Mouse (Mus musculus) lung, adult 2 months (tissue): Measurements from ENCODE around the gene Dvl2. TPM values are rescaled to one million over a fixed set of nuclear protein-coding genes. Genes with fewer than 3 reads are reported as not detected.
A peak's percentile ranks its signal among the peaks of the same experiment; 100 is the strongest.

ENCODE experiments used
- DNase-seq: peaks from one replicate; pipeline ENCODE4 v3.0.0; 2022
- H3K4me1 ChIP-seq: fragments of 200-500 bp; 2 replicates; pipeline ENCODE4 v1.6.1; 2011; ENCODE audit warnings: low read length; ENCODE audit not compliant: control insufficient read depth, insufficient read depth
- H3K4me3 ChIP-seq: fragments of 200-500 bp; replicated peaks from 2 replicates; pipeline ENCODE3; 2011; ENCODE audit warnings: low read depth, mild to moderate bottlenecking, control low read depth, low read length; ENCODE audit errors: extremely low read depth
- CTCF ChIP-seq: fragments of 200-500 bp; IDR thresholded peaks from 2 replicates; pipeline ENCODE4 v1.5.1; 2011; ENCODE audit warnings: mild to moderate bottlenecking, low read length, control low read depth; ENCODE audit not compliant: insufficient read depth
- POLR2A ChIP-seq: fragments of 200-500 bp; IDR thresholded peaks from 2 replicates; pipeline ENCODE4 v1.6.1; 2011; ENCODE audit warnings: low read depth, mild to moderate bottlenecking, control low read depth, low read length, borderline replicate concordance; ENCODE audit errors: extremely low read depth
- WGBS: fragments of 180-500 bp; shearing (Covaris S2); methylation state at CpG from one replicate; pipeline ENCODE4 v1.1.7; 2018; 5-methylcytosine and 5-hydroxymethylcytosine counted together
- polyA plus RNA-seq: library from polyadenylated mRNA; depleted of rRNA; stranded (reverse); fragments of >200 nt; gene quantifications from 2 replicates; pipeline ENCODE4 v1.2.3, GENCODE M21; 2012

Dvl2 gene
- polyA plus RNA-seq, 1 experiment: 20.8 TPM

GRCm38 (mm10) chr11:69991711-69992110 is 8.7 kb upstream of the Dvl2 start:
- Histone ChIP-seq H3K4me3 (peak overlapping the region; percentile 69), H3K4me1 (peaks cover 4% of the 10 kb centered on the region)
- no peak for DNase-seq
- WGBS: under 1% methylated on average over 15 of the region's 15 CpGs
- TF ChIP-seq POLR2A: no peak
- TF ChIP-seq CTCF: no peak

- TF ChIP-seq POLR2A: no peak
- TF ChIP-seq CTCF: no peak
- Histone ChIP-seq H3K4me3 (peak overlapping the region; percentile 51), H3K4me1 (peaks cover 4% of the 10 kb centered on the region)
- no peak for DNase-seq
- WGBS: 48% methylated on average over 10 of the region's 10 CpGs
Measured at GRCm38 (mm10) chr11:69992396-69992795, 8.0 kb upstream of the Dvl2 start.

GRCm38 (mm10) chr11:69992932-69993331 is 7.5 kb upstream of the Dvl2 start:
- TF ChIP-seq CTCF: no peak
- no peak for TF ChIP-seq POLR2A
- Histone ChIP-seq H3K4me3 (no peak overlapping the region), H3K4me1 (peaks cover 4% of the 10 kb centered on the region)
- WGBS: 62% methylated on average over 3 of the region's 3 CpGs
- DNase-seq: no peak

- Histone ChIP-seq H3K4me3 (no peak overlapping the region), H3K4me1 (peaks cover 4% of the 10 kb centered on the region)
- WGBS: 81% methylated on average over 11 of the region's 11 CpGs
- TF ChIP-seq CTCF (no peak), POLR2A (no peak)
- no peak for DNase-seq
Measured at GRCm38 (mm10) chr11:69994401-69995090, 5.8 kb upstream of the Dvl2 start.

- TF ChIP-seq CTCF (peak; percentile 25; the same call in 1 of the 2 replicates), POLR2A (peak; percentile 65; the same call in 1 of the 2 replicates)
- peaks cover 4% of the 10 kb centered on the region for H3K4me1 ChIP-seq
- DNase-seq: peak; percentile 96
- under 1% methylated on average over 36 of the region's 36 CpGs for WGBS
- peak within 1 kb of the TSS; percentile 85 for H3K4me3 ChIP-seq
Measured at GRCm38 (mm10) chr11:69995391-69995960, 4.9 kb upstream of the Dvl2 start, which contains the start of gene Phf23. Gene Phf23, plus strand, starts transcription at chr11:69995777.

- WGBS: 2% methylated on average over 66 of the region's 66 CpGs
- Histone ChIP-seq H3K4me1 (peaks cover 10% of the 10 kb centered on the region), H3K4me3 (peak overlapping the region; percentile 85)
- peak; percentile 60 for DNase-seq
- TF ChIP-seq CTCF: no peak
- no peak for TF ChIP-seq POLR2A
Measured at GRCm38 (mm10) chr11:69996161-69997061, 4.0 kb upstream of the Dvl2 start.

- DNase-seq: peak; percentile 87
- Histone ChIP-seq H3K4me3 (peak overlapping the region; percentile 85), H3K4me1 (peaks cover 10% of the 10 kb centered on the region)
- 2% methylated on average over 41 of the region's 44 CpGs for WGBS
- TF ChIP-seq POLR2A (peak; percentile 66; the same call in 1 of the 2 replicates), CTCF (no peak)
Measured at GRCm38 (mm10) chr11:69997070-69997509, 3.3 kb upstream of the Dvl2 start.

- no peak for DNase-seq
- TF ChIP-seq CTCF: no peak
- no peak for TF ChIP-seq POLR2A
Measured at GRCm38 (mm10) chr11:69998567-69999491, 1.6 kb upstream of the Dvl2 start.

More at GRCm38 (mm10) chr11:69998567-69999491, 1.6 kb upstream of the Dvl2 start:
- Histone ChIP-seq H3K4me1 (peaks cover 9% of the 10 kb centered on the region), H3K4me3 (no peak overlapping the region)
- WGBS: 89% methylated on average over 27 of the region's 27 CpGs
